Mouse (Mus musculus): ENCODE measurements at regions not wholly inside any gene's neighbourhood (a gene's known extent, or its start where the extent isn't known, plus 50 kb on each side); places are given as distances from the start of the nearest gene placed in this dataset.

- TF ChIP-seq POLR2A (IDR thresholded peaks at IDR 0.05; ENCODE audit: low read depth, low read length): no peak
- TF ChIP-seq CTCF (conservative IDR thresholded peaks at IDR 0.05; ENCODE audit: insufficient read depth, insufficient read length, low read depth, low read length): no peak
Measured at GRCm38 (mm10) chr11:19253605-19254004, 234.8 kb upstream of the Meis1 start.

Data from kidney, adult 2 months (tissue).